Mouse (Mus musculus) testis, adult 2 months (tissue): Measurements from ENCODE around the gene Myrfl.

Source experiments
- CTCF ChIP-seq: fragments of 200-500 bp; IDR thresholded peaks from 2 replicates; pipeline ENCODE4 v1.5.1; 2012; ENCODE audit warnings: low read depth, mild to moderate bottlenecking, inconsistent platforms, low read length, moderate library complexity; ENCODE audit not compliant: control insufficient read depth, insufficient read depth, insufficient replicate concordance
- POLR2A ChIP-seq: fragments of 200-500 bp; IDR thresholded peaks from 2 replicates; pipeline ENCODE4 v1.6.1; 2012; ENCODE audit warnings: low read depth, mild to moderate bottlenecking, inconsistent platforms, low read length, moderate library complexity; ENCODE audit not compliant: control insufficient read depth

DNA sequence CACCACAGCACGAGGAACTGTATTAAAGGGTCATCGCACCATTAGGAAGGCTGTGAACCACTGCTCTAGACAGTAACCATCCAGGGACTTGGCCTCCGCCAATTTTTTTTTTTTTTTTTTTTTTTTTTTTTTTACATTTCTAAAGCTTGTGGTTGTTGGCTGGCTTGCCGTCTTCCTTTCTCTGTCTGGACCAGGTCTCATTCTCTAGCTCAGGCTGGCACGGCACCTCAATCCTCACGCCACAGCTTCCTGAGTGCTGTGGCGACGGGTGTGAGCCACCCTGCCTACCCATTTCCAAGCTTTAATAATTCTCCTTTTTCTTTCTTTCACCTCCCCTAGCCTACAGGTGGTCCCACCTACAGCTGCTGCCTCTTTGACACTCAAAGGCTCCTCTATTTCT is 158.2 kb downstream of the Myrfl start:
- TF ChIP-seq CTCF (no peak), POLR2A (no peak)
